Mouse (Mus musculus) gastrocnemius, adult 8-10 months (tissue): ENCODE results near the gene Drp2. TPM values are rescaled to one million over a fixed set of nuclear protein-coding genes. Genes with fewer than 3 reads are reported as not detected.

Experiments
- total RNA-seq, 4 experiments: library from RNA; stranded (reverse); gene quantifications; 2 replicates each; pipeline ENCODE4 v1.2.4; 2022

Gene Drp2
- total RNA-seq, 4 experiments from 2014 or later = 1.7 to 5.4 (median 2.9) TPM

Other genes with a start within 250 kb of the Drp2 start
- gene Xkrx, start 242.5 kb upstream of the Drp2 start, total RNA-seq = 1 to 10 TPM in 2 of 4 experiments, under 1 TPM in 2; 0.79 to 1.2 (median 0.99) TPM
- gene Arl13a, start 217.1 kb upstream of the Drp2 start, total RNA-seq = not detected
- gene Nox1, start 182.6 kb upstream of the Drp2 start, total RNA-seq = under 1 TPM in 1 of 4 experiments, not detected in 3; 0.56 TPM
- 10 to 100 TPM in 2 of 4 experiments, 1 to 10 TPM in 2; 8.5 to 13.4 (median 11.0) TPM for gene Trmt2b, start 127.6 kb upstream of the Drp2 start, total RNA-seq
- gene Tmem35a, start 109.3 kb upstream of the Drp2 start, total RNA-seq = under 1 TPM in 1 of 4 experiments, not detected in 3; 0.17 TPM
- gene Cenpi, start 96.5 kb upstream of the Drp2 start, total RNA-seq = under 1 TPM in 2 of 4 experiments, not detected in 2; 0.16 to 0.17 TPM
- not detected for gene Taf7l, start 71.9 kb downstream of the Drp2 start, total RNA-seq
- 10 to 100 TPM in 1 of 4 experiments, 1 to 10 TPM in 3; 7.9 to 12.2 (median 9.1) TPM for gene Timm8a1, start 137.3 kb downstream of the Drp2 start, total RNA-seq
- under 1 TPM in 2 of 4 experiments, not detected in 2; 0.22 to 0.27 TPM for gene Btk, start 179.0 kb downstream of the Drp2 start, total RNA-seq
- gene Rpl36a, start 181.1 kb downstream of the Drp2 start, total RNA-seq = 100 to 1,000 TPM in 3 of 4 experiments, 10 to 100 TPM in 1; 80.7 to 125 (median 107) TPM
- gene Gla, start 196.6 kb downstream of the Drp2 start, total RNA-seq = 1 to 10 TPM; 2.0 to 2.6 (median 2.3) TPM
- gene Hnrnph2, start 196.6 kb downstream of the Drp2 start, total RNA-seq = 10 to 100 TPM; 46.0 to 54.3 (median 50.3) TPM